Mouse (Mus musculus) layer of hippocampus, adult 8-10 months (tissue): Measurements from ENCODE around the gene Rela. TPM values are rescaled to one million over a fixed set of nuclear protein-coding genes. Genes with fewer than 3 reads are reported as not detected.

Experiments
- DNase-seq, 2 experiments: peaks; one replicate each; pipeline ENCODE4 v3.0.0; 2022; ENCODE audit warnings: low spot score in 2 of 2
- total RNA-seq, 4 experiments: library from RNA; stranded (reverse); gene quantifications; 2 replicates each; pipeline ENCODE4 v1.2.4; 2022

The Rela gene
- total RNA-seq, 4 experiments from 2014 or later: 18.8 to 32.7 (median 23.7) TPM

- DNase-seq: no peak
Observed at GRCm38 (mm10) chr19:5636036-5636570, 1.2 kb upstream of the Rela start.

- DNase-seq: peak in 1 of 2 experiments; percentile 29
Observed at GRCm38 (mm10) chr19:5636571-5637041, 677 bp upstream of the Rela start.

- DNase-seq: no peak
Observed at GRCm38 (mm10) chr19:5638416-5639005, 1.2 kb downstream of the Rela start.

DNA sequence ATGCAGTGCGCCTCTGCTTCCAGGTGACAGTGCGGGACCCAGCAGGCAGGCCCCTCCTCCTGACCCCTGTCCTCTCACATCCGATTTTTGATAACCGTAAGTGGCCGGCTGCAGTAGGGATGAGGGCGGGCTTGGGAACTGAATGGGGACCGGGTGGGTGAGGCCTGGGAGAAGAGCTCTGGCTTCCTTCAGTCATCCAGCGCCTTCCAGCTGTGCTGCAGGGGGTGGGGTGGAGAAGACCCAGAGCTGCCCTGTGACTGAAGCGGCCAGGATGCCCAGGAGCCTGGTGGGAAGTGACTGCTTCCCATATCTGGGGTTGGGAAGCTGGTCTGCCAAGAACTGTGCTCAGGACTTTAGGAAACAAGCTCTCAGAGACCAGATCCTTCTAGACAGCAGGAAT lies 3.1 kb downstream of the Rela start:
- no peak for DNase-seq

DNA sequence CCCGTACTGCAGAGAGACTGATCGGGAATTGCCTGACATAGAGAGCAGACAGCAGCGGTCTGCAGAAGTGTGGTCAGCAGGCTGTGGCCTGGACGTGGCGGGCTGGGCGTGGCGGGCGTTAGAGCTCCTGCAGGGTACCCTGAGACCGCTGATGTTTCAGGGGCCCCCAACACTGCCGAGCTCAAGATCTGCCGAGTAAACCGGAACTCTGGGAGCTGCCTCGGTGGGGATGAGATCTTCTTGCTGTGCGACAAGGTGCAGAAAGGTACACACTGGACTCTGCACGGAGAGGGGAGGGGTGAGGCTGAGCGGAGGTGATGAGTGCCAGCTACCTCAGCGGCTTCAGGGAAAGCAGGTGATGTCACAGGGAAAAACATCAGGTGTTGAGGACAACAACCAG lies 3.7 kb downstream of the Rela start:
- DNase-seq: no peak

DNA sequence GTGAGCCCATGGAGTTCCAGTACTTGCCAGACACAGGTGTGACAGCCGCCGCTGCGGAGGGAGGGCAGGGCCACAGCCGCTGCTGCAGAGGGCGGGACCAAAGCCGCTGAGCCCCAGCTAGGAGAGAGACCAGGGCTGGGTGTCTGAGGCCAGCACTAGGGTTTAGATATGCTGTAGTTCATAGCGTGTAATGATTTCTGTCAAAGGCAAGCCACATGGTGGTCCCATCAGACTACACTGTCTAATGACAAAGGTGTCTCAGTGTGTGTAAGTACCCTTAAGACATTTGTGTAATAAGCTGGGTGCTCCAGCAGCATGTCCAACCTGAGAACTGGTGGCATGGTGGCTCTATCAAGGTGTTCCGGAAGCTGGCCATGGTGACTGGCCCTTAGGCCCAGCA lies 4.4 kb downstream of the Rela start:
- no peak for DNase-seq

DNA sequence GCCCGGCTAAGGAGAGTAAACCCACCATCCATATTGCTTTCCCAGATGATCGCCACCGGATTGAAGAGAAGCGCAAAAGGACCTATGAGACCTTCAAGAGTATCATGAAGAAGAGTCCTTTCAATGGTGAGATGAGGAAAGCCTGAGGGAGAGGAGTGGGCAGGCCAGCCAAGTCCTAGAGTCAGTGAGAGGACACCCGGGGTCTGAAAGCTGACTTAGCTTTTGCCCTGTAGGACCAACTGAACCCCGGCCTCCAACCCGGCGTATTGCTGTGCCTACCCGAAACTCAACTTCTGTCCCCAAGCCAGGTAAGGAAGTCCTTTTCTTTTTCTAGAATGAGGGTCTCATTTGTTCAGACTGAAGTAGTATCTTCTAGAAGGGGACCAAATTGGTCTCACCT lies 8.0 kb downstream of the Rela start:
- DNase-seq: no peak

DNA sequence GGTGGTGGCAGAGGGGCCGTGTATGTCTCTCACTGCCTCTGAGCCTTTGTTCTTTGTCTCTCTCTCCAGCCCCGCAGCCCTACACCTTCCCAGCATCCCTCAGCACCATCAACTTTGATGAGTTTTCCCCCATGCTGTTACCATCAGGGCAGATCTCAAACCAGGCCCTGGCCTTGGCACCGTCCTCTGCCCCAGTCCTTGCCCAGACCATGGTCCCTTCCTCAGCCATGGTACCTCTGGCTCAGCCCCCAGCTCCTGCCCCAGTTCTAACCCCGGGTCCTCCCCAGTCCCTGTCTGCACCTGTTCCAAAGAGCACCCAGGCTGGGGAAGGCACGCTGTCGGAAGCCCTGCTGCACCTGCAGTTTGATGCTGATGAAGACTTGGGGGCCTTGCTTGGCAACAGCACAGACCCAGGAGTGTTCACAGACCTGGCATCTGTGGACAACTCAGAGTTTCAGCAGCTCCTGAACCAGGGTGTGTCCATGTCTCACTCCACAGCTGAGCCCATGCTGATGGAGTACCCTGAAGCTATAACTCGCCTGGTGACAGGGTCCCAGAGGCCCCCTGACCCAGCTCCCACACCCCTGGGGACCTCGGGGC lies 9.5 kb downstream of the Rela start:
- DNase-seq: no peak

- no peak for DNase-seq
Observed at GRCm38 (mm10) chr19:5647791-5648190, 10.5 kb downstream of the Rela start.

- DNase-seq: peak; percentile 78 to 80
Observed at GRCm38 (mm10) chr19:5648401-5649297, 11.4 kb downstream of the Rela start.

- no peak for DNase-seq
Observed at GRCm38 (mm10) chr19:5649298-5649741, 12.0 kb downstream of the Rela start.

- no peak for DNase-seq
Observed at GRCm38 (mm10) chr19:5651502-5652274, 14.4 kb downstream of the Rela start.

- DNase-seq: no peak
Observed at GRCm38 (mm10) chr19:5652570-5652969, 15.3 kb downstream of the Rela start.

- DNase-seq: no peak
Observed at GRCm38 (mm10) chr19:5653969-5654719, 16.9 kb downstream of the Rela start.

- no peak for DNase-seq
Observed at GRCm38 (mm10) chr19:5654720-5655298, 17.5 kb downstream of the Rela start.

GRCm38 (mm10) chr19:5660942-5661751 lies 23.9 kb downstream of the Rela start:
- no peak for DNase-seq

DNA sequence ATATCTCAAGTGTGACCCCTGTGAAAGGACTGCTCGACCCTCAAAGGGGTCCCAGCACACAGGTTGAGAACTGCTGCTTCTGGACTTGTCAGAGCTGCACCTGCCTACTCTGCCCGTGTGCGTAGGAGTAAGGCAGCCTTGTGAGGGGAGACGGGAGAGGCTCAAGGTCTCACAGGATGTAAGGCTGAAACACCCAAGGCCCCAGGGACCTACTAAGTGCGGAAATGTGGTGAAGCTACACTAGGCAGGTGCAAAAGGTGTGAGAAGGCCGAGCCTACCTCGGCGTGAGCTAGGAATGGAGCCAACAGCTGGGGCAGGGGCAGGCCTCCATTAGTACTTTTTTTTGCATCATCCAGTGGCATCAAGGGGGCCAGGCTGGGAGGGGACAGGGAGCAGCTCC lies 25.0 kb downstream of the Rela start:
- no peak for DNase-seq

DNA sequence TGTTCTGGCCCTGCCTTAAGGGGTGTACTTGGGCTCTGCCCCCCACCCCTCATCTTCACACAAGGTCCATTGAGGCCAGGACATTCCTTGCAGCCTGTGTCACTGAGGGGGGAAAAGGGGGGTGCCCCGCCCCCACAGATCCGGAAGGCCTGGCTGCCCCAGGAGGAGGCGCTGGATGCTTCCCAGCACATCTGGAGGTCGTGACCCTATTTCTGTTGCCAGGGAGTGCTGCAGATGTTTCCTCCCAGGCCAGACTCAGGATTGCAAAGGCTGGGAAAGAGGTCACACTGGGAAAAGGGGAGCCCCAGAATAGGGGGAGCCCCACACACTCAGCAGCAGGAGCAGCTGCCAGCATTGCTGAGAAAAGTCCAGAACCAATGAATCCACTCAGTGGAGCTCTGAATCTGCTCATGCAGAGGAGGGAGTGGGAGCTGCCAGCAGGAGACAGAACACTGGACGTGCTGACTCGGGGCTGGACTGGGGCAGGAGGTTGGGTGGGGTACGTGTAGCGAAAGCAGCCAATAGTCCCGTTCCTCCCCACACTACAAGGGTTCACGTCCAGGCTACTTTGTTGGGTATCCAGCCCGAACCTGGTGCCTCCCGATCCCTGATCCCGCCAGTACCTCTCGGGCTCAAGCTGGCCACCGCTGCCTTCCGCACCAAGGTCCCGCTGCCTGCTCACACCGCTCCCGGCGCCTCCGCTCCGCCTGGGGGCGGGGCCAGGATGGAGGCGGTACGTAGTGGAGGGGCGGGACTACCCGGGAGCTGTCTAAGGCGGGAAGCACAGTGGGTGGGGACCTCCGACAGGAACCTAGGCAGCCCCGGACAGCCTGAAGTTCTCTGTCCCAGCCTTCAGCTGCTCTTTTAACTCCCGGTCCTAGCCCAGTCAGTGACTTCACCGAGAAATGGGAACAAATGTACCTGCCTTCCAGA lies 26.0 kb downstream of the Rela start, which contains the start of gene Sipa1:
Gene Sipa1, minus strand, starts transcription at position 727 of the 933 bp plus-strand sequence.
- peak; percentile 49 to 53 for DNase-seq
